Mouse (Mus musculus) liver, embryonic 12.5 days (tissue): ENCODE data around the gene Ctnna3. TPM values are rescaled to one million over a fixed set of nuclear protein-coding genes. Genes with fewer than 3 reads are reported as not detected.
"Not testable (repeated sequence)": the region's sequence is repeated elsewhere in the genome, so short reads cannot be mapped to it uniquely, and the experiment has no call there.

ENCODE experiments used
- ATAC-seq: fragments of 200-750 bp; cut with Nextera tagmentation; 2 replicates; pipeline ENCODE4 v1.8.0; 2017; ENCODE audit warnings: moderate number of reproducible peaks, mild to moderate bottlenecking, moderate library complexity
- H3K27ac ChIP-seq: fragments of 300-500 bp; sonication (generic); 2 replicates; pipeline ENCODE4 v1.5.1; 2016; ENCODE audit warnings: mild to moderate bottlenecking
- H3K27me3 ChIP-seq: fragments of 300-500 bp; sonication (generic); replicated peaks from 2 replicates; pipeline ENCODE4 v1.6.1; 2016; ENCODE audit warnings: mild to moderate bottlenecking, moderate library complexity
- H3K36me3 ChIP-seq: fragments of 300-500 bp; sonication (generic); 2 replicates; pipeline ENCODE4 v1.6.1; 2016; ENCODE audit warnings: mild to moderate bottlenecking, moderate library complexity
- H3K4me1 ChIP-seq: fragments of 300-500 bp; sonication (generic); 2 replicates; pipeline ENCODE4 v1.6.1; 2016
- H3K4me2 ChIP-seq: fragments of 300-500 bp; sonication (generic); 2 replicates; pipeline ENCODE4 v1.6.1; 2016; ENCODE audit warnings: mild to moderate bottlenecking, moderate library complexity
- H3K4me3 ChIP-seq: fragments of 300-500 bp; sonication (generic); 2 replicates; pipeline ENCODE4 v1.5.1; 2016; ENCODE audit warnings: mild to moderate bottlenecking, moderate library complexity
- H3K9ac ChIP-seq: fragments of 300-500 bp; sonication (generic); 2 replicates; pipeline ENCODE4 v1.6.1; 2016; ENCODE audit warnings: mild to moderate bottlenecking, moderate library complexity
- H3K9me3 ChIP-seq: fragments of 300-500 bp; sonication (generic); replicated peaks from 2 replicates; pipeline ENCODE4 v1.6.1; 2016; ENCODE audit warnings: mild to moderate bottlenecking, moderate library complexity
- WGBS: fragments of 180-500 bp; shearing (Covaris S2); methylation state at CpG from one replicate; pipeline ENCODE4 v1.1.7; 2016; ENCODE audit not compliant: insufficient replicate concordance; 5-methylcytosine and 5-hydroxymethylcytosine counted together
- polyA plus RNA-seq: library from polyadenylated mRNA; unstranded; fragments of >200 nt; fragmentation: Nextera tagmentation; extraction: Ambion mirVana; gene quantifications from 2 replicates; pipeline ENCODE4 v1.2.1, GENCODE M21; 2016

The Ctnna3 gene
- polyA plus RNA-seq, 1 experiment from 2014 or later = 0.05 TPM

GRCm38 (mm10) chr10:64181696-64182095 lies 751.8 kb downstream of the Ctnna3 start:
- Histone ChIP-seq H3K4me2 (no peak overlapping the region), H3K4me3 (no peak overlapping the region), H3K9ac (no peak overlapping the region), H3K27ac (no peak overlapping the region), H3K4me1 (no peaks in the 10 kb centered on the region), H3K27me3 (no peaks in the 10 kb centered on the region), H3K36me3 (no peaks in the 10 kb centered on the region), H3K9me3 (no peaks in the 10 kb centered on the region)
- no peak for ATAC-seq
- 77% methylated on average over 13 of the region's 13 CpGs for WGBS

GRCm38 (mm10) chr10:64182731-64183130 lies 752.8 kb downstream of the Ctnna3 start:
- WGBS = 83% methylated on average over 4 of the region's 4 CpGs
- Histone ChIP-seq H3K4me2 (no peak overlapping the region), H3K36me3 (no peaks in the 10 kb centered on the region), H3K9ac (no peak overlapping the region), H3K27me3 (no peaks in the 10 kb centered on the region), H3K4me3 (no peak overlapping the region), H3K9me3 (no peaks in the 10 kb centered on the region), H3K27ac (no peak overlapping the region), H3K4me1 (no peaks in the 10 kb centered on the region)
- ATAC-seq = no peak

DNA sequence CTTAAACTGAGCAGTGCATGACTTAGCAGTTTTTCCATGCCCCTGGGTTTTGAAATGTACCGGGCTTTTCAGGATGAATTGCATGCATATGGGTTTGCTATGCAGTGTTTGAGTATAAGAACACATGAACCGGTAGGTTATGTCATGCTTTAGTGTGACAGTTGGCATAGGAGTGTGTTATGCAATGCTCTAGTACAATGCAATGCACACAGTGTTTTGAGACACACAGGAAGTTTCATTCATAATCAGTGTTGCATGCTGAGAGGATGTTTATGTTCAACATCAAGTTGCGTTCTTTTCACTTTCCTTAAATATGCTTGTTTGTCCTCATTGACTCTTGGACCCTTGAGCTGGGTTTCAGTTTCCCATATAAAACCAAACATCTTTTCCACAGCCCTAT lies 758.1 kb downstream of the Ctnna3 start:
- Histone ChIP-seq H3K36me3 (no peaks in the 10 kb centered on the region), H3K9ac (no peak overlapping the region), H3K27ac (no peak overlapping the region), H3K4me3 (no peak overlapping the region), H3K9me3 (no peaks in the 10 kb centered on the region), H3K4me2 (no peak overlapping the region), H3K4me1 (no peaks in the 10 kb centered on the region), H3K27me3 (no peaks in the 10 kb centered on the region)
- WGBS = 84% methylated on average over 3 of the region's 3 CpGs
- no peak for ATAC-seq

DNA sequence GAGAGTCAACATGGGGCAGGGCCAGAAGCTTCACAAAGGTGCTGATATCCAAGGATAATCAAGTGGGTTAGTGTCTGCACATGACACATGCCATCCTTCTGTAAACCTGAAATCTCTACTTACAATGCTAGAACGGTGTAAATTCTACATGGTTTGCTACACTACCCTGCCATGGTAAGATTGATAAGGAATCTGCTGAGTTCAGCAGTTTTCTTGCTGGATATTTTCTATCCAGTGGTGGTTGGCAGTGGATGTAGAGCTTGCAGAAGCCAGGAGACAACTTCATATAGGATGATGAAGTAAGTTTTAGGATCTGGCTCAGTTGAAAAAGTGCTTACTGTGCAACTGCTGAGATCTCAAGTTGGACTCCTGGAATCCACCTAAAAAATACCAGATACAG lies 767.7 kb downstream of the Ctnna3 start:
- H3K36me3 ChIP-seq = no peaks in the 10 kb centered on the region
- no peak overlapping the region for H3K4me3 ChIP-seq
- 59% methylated on average over 1 of the region's 1 CpGs for WGBS
- H3K9ac ChIP-seq = no peak overlapping the region
- ATAC-seq = no peak
- H3K27me3 ChIP-seq = no peaks in the 10 kb centered on the region
- no peaks in the 10 kb centered on the region for H3K4me1 ChIP-seq
- no peak overlapping the region for H3K4me2 ChIP-seq
- no peaks in the 10 kb centered on the region for H3K9me3 ChIP-seq
- no peak overlapping the region for H3K27ac ChIP-seq

- WGBS = 62% methylated on average over 3 of the region's 3 CpGs
- H3K36me3 ChIP-seq = no peaks in the 10 kb centered on the region
- no peaks in the 10 kb centered on the region for H3K27me3 ChIP-seq
- no peak overlapping the region for H3K9ac ChIP-seq
- H3K4me2 ChIP-seq = no peak overlapping the region
- ATAC-seq = no peak
- H3K9me3 ChIP-seq = 0 out of 2 replicates have a peak, but pooled peaks cover 3% of the 10 kb centered on the region
- no peak overlapping the region for H3K27ac ChIP-seq
- no peak overlapping the region for H3K4me3 ChIP-seq
- no peaks in the 10 kb centered on the region for H3K4me1 ChIP-seq
These were observed 785.7 kb downstream of the Ctnna3 start for GRCm38 (mm10) chr10:64215632-64216031.

- 48% methylated on average over 3 of the region's 3 CpGs for WGBS
- Histone ChIP-seq H3K27ac (no peak overlapping the region), H3K4me3 (no peak overlapping the region), H3K27me3 (no peaks in the 10 kb centered on the region), H3K4me2 (no peak overlapping the region), H3K9ac (no peak overlapping the region), H3K4me1 (no peaks in the 10 kb centered on the region), H3K9me3 (0 out of 2 replicates have a peak, but pooled peaks cover 3% of the 10 kb centered on the region), H3K36me3 (no peaks in the 10 kb centered on the region)
- no peak for ATAC-seq
These were observed 793.1 kb downstream of the Ctnna3 start for GRCm38 (mm10) chr10:64223023-64223422.

DNA sequence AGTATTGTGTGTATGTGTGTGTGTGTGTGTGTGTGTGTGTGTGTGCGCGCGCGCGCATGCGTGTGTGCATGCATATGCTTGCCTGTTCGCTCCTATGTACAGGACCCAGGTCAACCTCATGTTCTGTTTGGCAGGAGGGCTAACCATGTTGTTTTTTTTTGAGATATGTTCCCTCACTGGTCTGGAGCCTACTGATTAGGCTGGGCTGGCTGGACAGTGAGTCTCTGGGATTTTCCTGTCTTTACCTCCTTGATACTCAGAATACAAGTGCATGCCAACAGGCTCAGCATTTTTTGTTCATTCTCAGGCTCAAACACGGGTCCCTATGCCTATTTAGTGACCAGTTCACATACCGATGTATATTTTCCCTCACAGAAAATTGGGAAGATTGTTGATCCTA lies 794.1 kb downstream of the Ctnna3 start:
- Histone ChIP-seq H3K4me3 (no peak overlapping the region), H3K4me2 (no peak overlapping the region), H3K27ac (no peak overlapping the region), H3K27me3 (no peaks in the 10 kb centered on the region), H3K4me1 (no peaks in the 10 kb centered on the region), H3K36me3 (no peaks in the 10 kb centered on the region), H3K9ac (no peak overlapping the region), H3K9me3 (no peaks in the 10 kb centered on the region)
- ATAC-seq = no peak
- WGBS = 86% methylated on average over 9 of the region's 9 CpGs

- H3K4me1 ChIP-seq = no peaks in the 10 kb centered on the region
- no peak overlapping the region for H3K9ac ChIP-seq
- H3K27ac ChIP-seq = no peak overlapping the region
- H3K27me3 ChIP-seq = no peaks in the 10 kb centered on the region
- no peaks in the 10 kb centered on the region for H3K9me3 ChIP-seq
- H3K4me2 ChIP-seq = no peak overlapping the region
- H3K36me3 ChIP-seq = no peaks in the 10 kb centered on the region
- 85% methylated on average over 6 of the region's 6 CpGs for WGBS
- no peak overlapping the region for H3K4me3 ChIP-seq
- no peak for ATAC-seq
These were observed 794.5 kb downstream of the Ctnna3 start for GRCm38 (mm10) chr10:64224424-64224823.

DNA sequence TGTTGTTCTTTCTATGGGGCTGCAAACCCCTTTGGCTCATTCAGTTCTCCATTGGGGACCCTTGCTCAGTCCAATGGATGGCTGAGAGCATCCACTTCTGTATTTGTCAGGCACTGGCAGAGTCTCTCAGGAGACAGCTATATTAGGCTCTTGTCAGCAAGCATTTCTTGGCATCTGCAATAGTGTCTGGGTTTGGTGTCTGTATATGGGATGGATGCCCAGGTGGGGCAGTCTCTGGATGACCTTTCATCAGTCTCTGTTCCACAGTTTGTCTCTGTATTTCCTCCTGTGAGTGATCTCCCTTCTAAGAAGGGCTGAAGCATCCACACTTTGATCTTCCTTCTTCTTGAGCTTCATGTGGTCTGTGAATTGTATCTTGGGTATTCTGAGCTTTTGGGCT lies 795.9 kb downstream of the Ctnna3 start:
- not testable (repeated sequence) for H3K4me3 ChIP-seq, H3K4me2 ChIP-seq, H3K27me3 ChIP-seq, H3K9ac ChIP-seq, ATAC-seq, H3K27ac ChIP-seq, H3K36me3 ChIP-seq, H3K4me1 ChIP-seq, H3K9me3 ChIP-seq

DNA sequence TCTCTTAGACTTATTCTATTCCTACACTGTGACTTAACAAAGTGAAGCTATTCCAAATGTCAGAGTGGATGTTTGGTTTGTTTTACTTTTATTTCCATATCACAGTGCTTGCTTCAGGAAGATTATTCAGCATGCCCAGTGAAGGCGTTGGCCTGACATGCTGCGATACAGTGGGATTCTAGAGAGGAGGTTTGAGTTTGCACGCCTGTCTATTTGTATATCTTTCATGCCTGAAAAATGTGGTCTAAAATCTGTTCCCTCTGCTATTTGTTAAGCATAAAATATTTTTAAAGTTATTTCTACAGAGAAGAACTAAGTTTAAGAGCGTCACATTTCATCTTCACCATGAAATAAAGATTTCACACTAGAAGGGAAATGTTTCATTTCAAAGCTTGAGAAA lies 813.5 kb downstream of the Ctnna3 start:
- no peak for ATAC-seq
- Histone ChIP-seq H3K9me3 (no peaks in the 10 kb centered on the region), H3K4me3 (no peak overlapping the region), H3K36me3 (no peaks in the 10 kb centered on the region), H3K27me3 (no peaks in the 10 kb centered on the region), H3K4me1 (no peaks in the 10 kb centered on the region), H3K9ac (no peak overlapping the region), H3K4me2 (no peak overlapping the region), H3K27ac (no peak overlapping the region)
- whole genome bisulfite sequencing = 68% methylated on average over 4 of the region's 4 CpGs

GRCm38 (mm10) chr10:64268156-64268555 lies 838.3 kb downstream of the Ctnna3 start:
- H3K9ac ChIP-seq = no peak overlapping the region
- no peaks in the 10 kb centered on the region for H3K36me3 ChIP-seq
- no peak overlapping the region for H3K4me3 ChIP-seq
- H3K4me1 ChIP-seq = no peaks in the 10 kb centered on the region
- H3K27ac ChIP-seq = no peak overlapping the region
- no peaks in the 10 kb centered on the region; the same call in 1 of the 2 replicates for H3K9me3 ChIP-seq
- no peak for ATAC-seq
- no peak overlapping the region for H3K4me2 ChIP-seq
- no peaks in the 10 kb centered on the region for H3K27me3 ChIP-seq
- 60% methylated on average over 4 of the region's 4 CpGs for WGBS

- Histone ChIP-seq H3K4me2 (no peak overlapping the region), H3K27me3 (no peaks in the 10 kb centered on the region), H3K9me3 (no peaks in the 10 kb centered on the region), H3K9ac (no peak overlapping the region), H3K4me1 (no peaks in the 10 kb centered on the region), H3K36me3 (no peaks in the 10 kb centered on the region), H3K27ac (no peak overlapping the region), H3K4me3 (no peak overlapping the region)
- ATAC-seq = no peak
- 48% methylated on average over 1 of the region's 1 CpGs for WGBS
These were observed 845.2 kb downstream of the Ctnna3 start for GRCm38 (mm10) chr10:64275143-64275542.

- Histone ChIP-seq H3K4me2 (no peak overlapping the region), H3K27ac (no peak overlapping the region), H3K36me3 (no peaks in the 10 kb centered on the region), H3K27me3 (no peaks in the 10 kb centered on the region), H3K9ac (no peak overlapping the region), H3K4me1 (no peaks in the 10 kb centered on the region), H3K9me3 (no peaks in the 10 kb centered on the region), H3K4me3 (no peak overlapping the region)
- no peak for ATAC-seq
- 63% methylated on average over 2 of the region's 2 CpGs for WGBS
These were observed 848.9 kb downstream of the Ctnna3 start for GRCm38 (mm10) chr10:64278836-64279235.
